In genomic region chr17:26376994-26377744, GRCm38 (mm10) we compare ENCODE assay signal across 30 mouse cellular contexts. TPM values are rescaled to one million over a fixed set of nuclear protein-coding genes. Genes with fewer than 3 reads are reported as not detected.
DNase-seq lines count a peak whose midpoint lies in the region; ATAC-seq and TF ChIP-seq lines count a peak whose summit lies in the region.
"Had no signal": no experiment of that assay in that cellular context is flagged by ENCODE, and none has a peak within 500 bp of the region (broad histone marks: within the 10 kb centered on the region; RNA-seq: fewer than 3 reads in every experiment).

No protein-coding gene starts in this region.

- TF ChIP-seq POLR2A in small intestine, adult 2 months (IDR thresholded peaks at IDR 0.05; ENCODE audit: low read depth, low read length) = no peak

- H3K9me3 ChIP-seq in heart, embryonic 13.5 days = no peaks in the 10 kb centered on the region
- H3K9me3 ChIP-seq: embryonic facial prominence, embryonic 10.5 days; embryonic facial prominence, embryonic 15.5 days; forebrain, embryonic 12.5 days; hindbrain, embryonic 13.5 days; liver, embryonic 13.5 days had no signal

- no peak for ATAC-seq in heart, embryonic 13.5 days (ENCODE audit: extremely low read depth, insufficient number of reproducible peaks, low FRiP score, low TSS enrichment)
- ATAC-seq: forebrain, postnatal 0 days; lung, postnatal 0 days had no signal

- H3K36me3 ChIP-seq in heart, embryonic 13.5 days = no peaks in the 10 kb centered on the region
- H3K36me3 ChIP-seq in small intestine, adult 2 months (ENCODE audit: control insufficient read depth, insufficient read depth, low read length) = no peaks in the 10 kb centered on the region
- H3K36me3 ChIP-seq: embryonic facial prominence, embryonic 10.5 days; embryonic facial prominence, embryonic 15.5 days; forebrain, embryonic 12.5 days; hindbrain, embryonic 13.5 days; liver, embryonic 13.5 days had no signal

- DNase-seq in heart, adult 8-10 months (ENCODE audit: low spot score) = no peak
- no peak for DNase-seq in layer of hippocampus, adult 2 months (ENCODE audit: low spot score in 2 of 2)
- no peak for DNase-seq in layer of hippocampus, adult 8-10 months (ENCODE audit: low spot score in 2 of 2)
- no peak for DNase-seq in frontal cortex, adult 2 months (ENCODE audit: extremely low spot score in 1 of 2, low spot score in 1 of 2)
- no peak for DNase-seq in embryo, embryonic 10 days (ENCODE audit: low spot score)
- DNase-seq: adrenal gland, adult 8-10 months; B cell, adult 2 months; cerebellum, adult 2 months; cerebellum, postnatal 14 days; forebrain, postnatal 0 days; gastrocnemius, postnatal 25 days; heart, adult 11 months; heart, postnatal 4 days; kidney, postnatal 25 days; left cerebral cortex, postnatal 4 days; liver, embryonic 13.5 days; lung, adult 18-20 months; midbrain, embryonic 14.5 days; retina, postnatal 1 day; right cerebral cortex, postnatal 14 days; thymus, postnatal 4 days had no signal

- no peak overlapping the region for H3K4me3 ChIP-seq in heart, embryonic 13.5 days
- H3K4me3 ChIP-seq in layer of hippocampus, adult 2 months = no peak overlapping the region
- H3K4me3 ChIP-seq in small intestine, adult 2 months (ENCODE audit: low read depth, low read length) = no peak overlapping the region
- H3K4me3 ChIP-seq: embryonic facial prominence, embryonic 10.5 days; embryonic facial prominence, embryonic 15.5 days; forebrain, embryonic 12.5 days; hindbrain, embryonic 13.5 days; liver, embryonic 13.5 days had no signal

- H3K9ac ChIP-seq in heart, embryonic 13.5 days = no peak overlapping the region
- H3K9ac ChIP-seq: embryonic facial prominence, embryonic 15.5 days; forebrain, embryonic 12.5 days; forebrain, postnatal 0 days; hindbrain, embryonic 13.5 days; liver, embryonic 13.5 days had no signal

- H3K27ac ChIP-seq in heart, embryonic 13.5 days (replicated peaks) = peak overlapping the region; percentile 68
- H3K27ac ChIP-seq in layer of hippocampus, adult 2 months = peak overlapping the region; percentile 18; the same call in 1 of the 2 replicates
- H3K27ac ChIP-seq in small intestine, adult 2 months (ENCODE audit: insufficient read depth, low read depth, low read length) = peak overlapping the region; percentile 40; the same call in 1 of the 2 replicates
- H3K27ac ChIP-seq: embryonic facial prominence, embryonic 15.5 days; forebrain, embryonic 12.5 days; hindbrain, embryonic 13.5 days; liver, embryonic 13.5 days; macrophage had no signal

- no peaks in the 10 kb centered on the region; the same call in 1 of the 2 replicates for H3K27me3 ChIP-seq in heart, embryonic 13.5 days (replicated peaks)
- no peaks in the 10 kb centered on the region for H3K27me3 ChIP-seq in small intestine, adult 2 months (ENCODE audit: control insufficient read depth, insufficient read depth, low read length)
- H3K27me3 ChIP-seq: embryonic facial prominence, embryonic 15.5 days; forebrain, embryonic 12.5 days; hindbrain, embryonic 13.5 days had no signal

- TF ChIP-seq CTCF in layer of hippocampus, adult 2 months (conservative IDR thresholded peaks at IDR 0.05) = no peak
- no peak for TF ChIP-seq CTCF in small intestine, adult 2 months (IDR thresholded peaks at IDR 0.05; ENCODE audit: extremely low read depth, insufficient read length, insufficient replicate concordance, low read depth, low read length)

- peaks cover 57% of the 10 kb centered on the region for H3K4me1 ChIP-seq in heart, embryonic 13.5 days
- H3K4me1 ChIP-seq in small intestine, adult 2 months (ENCODE audit: control insufficient read depth, insufficient read depth, insufficient read length, low read length) = no peaks in the 10 kb centered on the region; the same call in 1 of the 2 replicates

- WGBS in heart, embryonic 13.5 days = 47% methylated on average over 4 of the region's 4 CpGs
- WGBS in small intestine, adult 2 months = 56% methylated on average over 4 of the region's 4 CpGs

- H3K4me2 ChIP-seq in heart, embryonic 13.5 days = no peak overlapping the region
- H3K4me2 ChIP-seq: embryonic facial prominence, embryonic 15.5 days; forebrain, embryonic 12.5 days; hindbrain, embryonic 13.5 days; liver, embryonic 13.5 days had no signal

RNA-seq across cellular contexts. Expression of gene Neurl1b, which starts 37.5 kb away (rescaled TPM):
- 2.1 and 2.3 TPM in 2 replicates for polyA plus RNA-seq in heart, embryonic 13.5 days (2015; fragmentation: Nextera tagmentation; extraction: Ambion mirVana)
- total RNA-seq in heart, adult 8-10 months (2022) = 1 to 10 TPM; 3.6 to 5.1 (median 4.4) TPM
- 10 to 100 TPM; 68.8 to 75.0 TPM for total RNA-seq in layer of hippocampus, adult 2 months (2021)
- 10 to 100 TPM; 61.3 to 87.0 (median 69.3) TPM for total RNA-seq in layer of hippocampus, adult 8-10 months (2022)
- 39.3 and 79.7 TPM in 2 replicates for polyA plus RNA-seq in small intestine, adult 2 months (2012; rRNA removed)
- polyA plus RNA-seq in frontal cortex, adult 2 months (2012; rRNA removed) = 60.4 and 66.5 TPM in 2 replicates
- total RNA-seq: monocyte, adult 5-6 weeks had no signal

Comparison
In these comparisons a context has a peak if more than half of its experiments do, and no peak if none do; other contexts are left out.
1. H3K27ac ChIP-seq: peak in every context shown above with its lines; median percentile 68 in heart, embryonic 13.5 days; 40 in small intestine, adult 2 months; 18 in layer of hippocampus, adult 2 months.
2. RNA of gene Neurl1b, which starts 37.5 kb away (total RNA-seq): 61.3 to 87.0 TPM in layer of hippocampus, adult 8-10 months and 68.8 to 75.0 TPM in layer of hippocampus, adult 2 months; 3.6 to 5.1 TPM in heart, adult 8-10 months; every median in the first group is over 10 times any median in the second.